Comparison of ENCODE assay signal across 30 mouse cellular contexts in genomic region chr14:79225458-79225857, GRCm38 (mm10). TPM values are rescaled to one million over a fixed set of nuclear protein-coding genes. Genes with fewer than 3 reads are reported as not detected.
DNase-seq lines count a peak whose midpoint lies in the region; ATAC-seq lines count a peak whose summit lies in the region.
"Had no signal": no experiment of that assay in that cellular context is flagged by ENCODE, and none has a peak within 500 bp of the region (broad histone marks: within the 10 kb centered on the region; RNA-seq: fewer than 3 reads in every experiment).

No protein-coding gene starts in this region.

- no peak overlapping the region for H3K4me2 ChIP-seq in kidney, embryonic 16.5 days (replicated peaks; ENCODE audit: low read depth, low read length)
- H3K4me2 ChIP-seq: hindbrain, embryonic 14.5 days; limb, embryonic 15.5 days; midbrain, embryonic 11.5 days had no signal

- peak overlapping the region; percentile 16; the same call in 1 of the 2 replicates for H3K4me3 ChIP-seq in heart, embryonic 10.5 days
- no peak overlapping the region for H3K4me3 ChIP-seq in kidney, embryonic 16.5 days (ENCODE audit: low read length)
- H3K4me3 ChIP-seq: limb, embryonic 15.5 days had no signal

- H3K27me3 ChIP-seq in heart, embryonic 10.5 days (ENCODE audit: insufficient read depth, poor library complexity, severe bottlenecking) = peaks cover 44% of the 10 kb centered on the region
- no peaks in the 10 kb centered on the region for H3K27me3 ChIP-seq in kidney, embryonic 16.5 days (ENCODE audit: insufficient read depth, low read length)
- H3K27me3 ChIP-seq: limb, embryonic 15.5 days had no signal

- peak; percentile 93 for DNase-seq in heart, embryonic 10.5 days (ENCODE audit: low spot score)
- DNase-seq in heart, adult 8-10 months (ENCODE audit: low spot score) = no peak
- no peak for DNase-seq in kidney, postnatal 36 days
- DNase-seq in testis, postnatal 10 days (ENCODE audit: low spot score) = peak; percentile 33
- no peak for DNase-seq in testis, postnatal 14 days (ENCODE audit: low spot score)
- no peak for DNase-seq in T-cell, adult 2 months (ENCODE audit: low spot score)
- DNase-seq: adrenal gland, postnatal 25 days; cerebellum, adult 11 months; cerebellum, postnatal 14 days; kidney, adult 11 months; right cerebral cortex, postnatal 4 days; thymus, postnatal 4 days had no signal

- H3K4me1 ChIP-seq in heart, embryonic 10.5 days = peaks cover 30% of the 10 kb centered on the region
- no peaks in the 10 kb centered on the region for H3K4me1 ChIP-seq in kidney, embryonic 16.5 days (ENCODE audit: insufficient read depth, low read length)
- H3K4me1 ChIP-seq: limb, embryonic 15.5 days had no signal

- no peaks in the 10 kb centered on the region for H3K36me3 ChIP-seq in heart, embryonic 10.5 days
- H3K36me3 ChIP-seq in kidney, embryonic 16.5 days (ENCODE audit: insufficient read depth, low read length) = no peaks in the 10 kb centered on the region
- H3K36me3 ChIP-seq: limb, embryonic 15.5 days had no signal

- ATAC-seq in kidney, embryonic 16.5 days (ENCODE audit: low FRiP score, low TSS enrichment) = no peak

- H3K9ac ChIP-seq in kidney, embryonic 16.5 days (replicated peaks; ENCODE audit: low read length) = 0 out of 2 replicates have a peak overlapping the region, but pooled peaks have one; percentile 10
- H3K9ac ChIP-seq: hindbrain, embryonic 14.5 days; limb, embryonic 15.5 days had no signal

- H3K9me3 ChIP-seq in heart, embryonic 10.5 days = no peaks in the 10 kb centered on the region
- no peaks in the 10 kb centered on the region for H3K9me3 ChIP-seq in kidney, embryonic 16.5 days (ENCODE audit: low read length)
- H3K9me3 ChIP-seq: limb, embryonic 15.5 days had no signal

- peak overlapping the region; percentile 65 for H3K27ac ChIP-seq in heart, embryonic 10.5 days
- no peak overlapping the region for H3K27ac ChIP-seq in kidney, embryonic 16.5 days (ENCODE audit: low read length)
- H3K27ac ChIP-seq: hindbrain, embryonic 14.5 days; kidney, postnatal 0 days; limb, embryonic 15.5 days; macrophage had no signal

- WGBS in heart, embryonic 10.5 days = 27% methylated on average over 8 of the region's 8 CpGs
- WGBS in kidney, embryonic 16.5 days = 80% methylated on average over 8 of the region's 8 CpGs

RNA-seq across cellular contexts. Expression of gene Zfp957, which starts 21.7 kb away (rescaled TPM):
- 0.06 TPM in 1 of 2 replicates, not detected in the other for polyA plus RNA-seq in heart, embryonic 10.5 days (2016; fragmentation: Nextera tagmentation; extraction: Ambion mirVana)
- not detected for total RNA-seq in heart, adult 8-10 months (2022)
- polyA plus RNA-seq in kidney, embryonic 16.5 days (2015; fragmentation: Nextera tagmentation; extraction: Ambion mirVana) = not detected in 2 replicates
- total RNA-seq: adrenal gland, postnatal 25 days; CH12.LX; gastrocnemius, adult 8-10 months; granulocyte monocyte progenitor cell, adult 5-6 weeks; layer of hippocampus, adult 18-20 months; left cerebral cortex, adult 18-20 months; left cerebral cortex, postnatal 36 days; MEL; monocyte, adult 5-6 weeks had no signal
- polyA plus RNA-seq: embryonic facial prominence, embryonic 14.5 days; frontal cortex, adult 2 months; hindbrain, embryonic 14.5 days; kidney, postnatal 0 days; limb, embryonic 15.5 days; liver, embryonic 16.5 days; macrophage; midbrain, embryonic 11.5 days; neural tube, embryonic 11.5 days had no signal

Comparison
In these comparisons a context has a peak if more than half of its experiments do, and no peak if none do; other contexts are left out.
1. DNase-seq: peak in heart, embryonic 10.5 days (single experiment) and testis, postnatal 10 days (single experiment); none in heart, adult 8-10 months (single experiment), kidney, postnatal 36 days (0 of 2), testis, postnatal 14 days (single experiment) and T-cell, adult 2 months (single experiment).